ENCODE assay signal across 8 mouse cellular contexts in the genomic region with DNA sequence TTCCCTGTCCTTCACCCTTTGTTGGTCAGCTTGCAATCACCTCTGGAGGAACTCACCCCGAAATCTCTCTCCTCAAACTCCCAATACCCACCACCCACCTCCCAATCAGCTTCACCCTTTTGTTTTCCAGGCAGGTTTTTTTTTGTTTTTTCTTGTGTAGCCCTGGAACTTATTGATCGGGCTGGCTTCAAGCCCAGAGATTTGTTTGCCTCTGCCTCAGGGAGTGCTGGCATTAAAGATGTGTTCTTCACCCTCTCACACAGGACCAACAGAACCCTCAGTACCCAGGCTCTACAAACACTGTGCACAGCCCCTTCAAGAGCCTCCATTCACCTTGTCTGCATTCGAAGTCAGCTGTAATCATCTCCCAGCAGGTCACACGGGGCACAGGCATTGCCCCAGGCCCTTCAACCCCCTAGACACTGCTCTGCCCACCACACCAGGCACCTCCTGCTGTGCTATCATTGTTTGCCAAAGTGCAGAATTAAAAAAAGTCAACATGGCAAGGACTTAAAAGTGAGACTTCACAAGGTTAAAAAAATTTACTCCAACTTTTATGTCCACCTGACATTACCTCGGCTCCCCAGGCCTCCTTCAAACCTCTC. TPM values are rescaled to one million over a fixed set of nuclear protein-coding genes. Genes with fewer than 3 reads are reported as not detected.
DNase-seq lines count a peak whose midpoint lies in the region; ATAC-seq and TF ChIP-seq lines count a peak whose summit lies in the region.

No protein-coding gene starts in this region.

- peaks cover 56% of the 10 kb centered on the region for H3K36me3 ChIP-seq in lung, embryonic 14.5 days (ENCODE audit: insufficient read depth)
- peaks cover 44% of the 10 kb centered on the region for H3K36me3 ChIP-seq in embryonic facial prominence, embryonic 15.5 days
- peaks cover 1% of the 10 kb centered on the region; the same call in 1 of the 2 replicates for H3K36me3 ChIP-seq in intestine, embryonic 16.5 days (ENCODE audit: control insufficient read depth, insufficient read depth, low read length)
- H3K36me3 ChIP-seq in neural tube, embryonic 14.5 days (ENCODE audit: control insufficient read depth, insufficient read depth, low read length), result peaks cover 23% of the 10 kb centered on the region; the same call in 1 of the 2 replicates

- H3K4me3 ChIP-seq in lung, embryonic 14.5 days (ENCODE audit: low read depth, low read length), result peak overlapping the region; percentile 99
- H3K4me3 ChIP-seq in embryonic facial prominence, embryonic 15.5 days (replicated peaks), result peak overlapping the region; percentile 87
- peak overlapping the region; percentile 84 for H3K4me3 ChIP-seq in intestine, embryonic 16.5 days (ENCODE audit: low read length)
- H3K4me3 ChIP-seq in neural tube, embryonic 14.5 days (ENCODE audit: low read depth, low read length), result peak overlapping the region; percentile 96

- TF ChIP-seq CTCF in lung, embryonic 14.5 days (IDR thresholded peaks at IDR 0.05; ENCODE audit: low read depth), result no peak

- no peaks in the 10 kb centered on the region for H3K9me3 ChIP-seq in lung, embryonic 14.5 days (ENCODE audit: low read depth, low read length)
- H3K9me3 ChIP-seq in embryonic facial prominence, embryonic 15.5 days (replicated peaks), result no peaks in the 10 kb centered on the region
- H3K9me3 ChIP-seq in intestine, embryonic 16.5 days (ENCODE audit: control insufficient read depth, low read length), result no peaks in the 10 kb centered on the region
- H3K9me3 ChIP-seq in neural tube, embryonic 14.5 days (ENCODE audit: control insufficient read depth, low read length), result no peaks in the 10 kb centered on the region

- 35% methylated on average over 5 of the region's 5 CpGs for WGBS in lung, embryonic 14.5 days
- WGBS in embryonic facial prominence, embryonic 15.5 days, result 32% methylated on average over 5 of the region's 5 CpGs
- 38% methylated on average over 5 of the region's 5 CpGs for WGBS in intestine, embryonic 16.5 days
- WGBS in neural tube, embryonic 14.5 days, result 27% methylated on average over 5 of the region's 5 CpGs

- peak overlapping the region; percentile 100 for H3K4me2 ChIP-seq in lung, embryonic 14.5 days
- peak overlapping the region; percentile 85 for H3K4me2 ChIP-seq in embryonic facial prominence, embryonic 15.5 days (replicated peaks)
- H3K4me2 ChIP-seq in intestine, embryonic 16.5 days (ENCODE audit: low read depth, low read length), result peak overlapping the region; percentile 80
- peak overlapping the region; percentile 98 for H3K4me2 ChIP-seq in neural tube, embryonic 14.5 days (ENCODE audit: low read depth, low read length)

- H3K27me3 ChIP-seq in lung, embryonic 14.5 days (ENCODE audit: insufficient read depth, low read length), result no peaks in the 10 kb centered on the region
- H3K27me3 ChIP-seq in embryonic facial prominence, embryonic 15.5 days, result no peaks in the 10 kb centered on the region
- no peaks in the 10 kb centered on the region for H3K27me3 ChIP-seq in intestine, embryonic 16.5 days (replicated peaks; ENCODE audit: control insufficient read depth, insufficient read depth, low read length)
- no peaks in the 10 kb centered on the region for H3K27me3 ChIP-seq in neural tube, embryonic 14.5 days (ENCODE audit: control insufficient read depth, insufficient read depth, low read length)

- peaks cover 26% of the 10 kb centered on the region; the same call in 1 of the 2 replicates for H3K4me1 ChIP-seq in lung, embryonic 14.5 days (ENCODE audit: insufficient read depth)
- H3K4me1 ChIP-seq in embryonic facial prominence, embryonic 15.5 days, result peaks cover 66% of the 10 kb centered on the region
- H3K4me1 ChIP-seq in intestine, embryonic 16.5 days (ENCODE audit: control insufficient read depth, insufficient read depth, low read length), result peaks cover 51% of the 10 kb centered on the region
- peaks cover 44% of the 10 kb centered on the region for H3K4me1 ChIP-seq in neural tube, embryonic 14.5 days (ENCODE audit: control insufficient read depth, insufficient read depth, low read length)

- DNase-seq in lung, embryonic 14.5 days, result no peak
- DNase-seq in lung, postnatal 4 days, result no peak
- DNase-seq in adrenal gland, adult 18-20 months (ENCODE audit: low spot score in 2 of 2), result no peak
- DNase-seq in left cerebral cortex, postnatal 14 days (ENCODE audit: low spot score in 2 of 2), result no peak
- DNase-seq in cerebellum, postnatal 36 days, result no peak

- peak overlapping the region; percentile 99 for H3K9ac ChIP-seq in lung, embryonic 14.5 days
- H3K9ac ChIP-seq in embryonic facial prominence, embryonic 15.5 days, result peak overlapping the region; percentile 97
- peak overlapping the region; percentile 95 for H3K9ac ChIP-seq in intestine, embryonic 16.5 days (ENCODE audit: low read depth, low read length)
- peak overlapping the region; percentile 91 for H3K9ac ChIP-seq in neural tube, embryonic 14.5 days (replicated peaks; ENCODE audit: low read depth, low read length)

- no peak for ATAC-seq in lung, embryonic 14.5 days (ENCODE audit: insufficient read depth)
- ATAC-seq in embryonic facial prominence, embryonic 15.5 days (ENCODE audit: insufficient number of reproducible peaks, low FRiP score, low TSS enrichment, low read depth), result no peak
- ATAC-seq in intestine, embryonic 16.5 days, result no peak
- ATAC-seq in neural tube, embryonic 14.5 days (ENCODE audit: low read depth), result no peak

- H3K27ac ChIP-seq in lung, embryonic 14.5 days (ENCODE audit: low read depth), result peak overlapping the region; percentile 48; the same call in 1 of the 2 replicates
- H3K27ac ChIP-seq in embryonic facial prominence, embryonic 15.5 days (replicated peaks), result peak overlapping the region; percentile 97
- H3K27ac ChIP-seq in intestine, embryonic 16.5 days (ENCODE audit: low read length), result peak overlapping the region; percentile 85
- H3K27ac ChIP-seq in neural tube, embryonic 14.5 days (ENCODE audit: low read depth, low read length), result no peak overlapping the region; the same call in 1 of the 2 replicates

- intact Hi-C loops in left cerebral cortex, postnatal 14 days (cut with DNase I), result no loop called here

RNA-seq across cellular contexts. Expression of a gene that starts 1.5 kb away (rescaled TPM):
- 34.2 and 34.8 TPM in 2 replicates for polyA plus RNA-seq in lung, embryonic 14.5 days (2014; fragmentation: Nextera tagmentation; extraction: Ambion mirVana)
- polyA plus RNA-seq in embryonic facial prominence, embryonic 15.5 days (2015; fragmentation: Nextera tagmentation; extraction: Ambion mirVana), result 48.9 and 57.2 TPM in 2 replicates
- 46.3 and 48.1 TPM in 2 replicates for polyA plus RNA-seq in intestine, embryonic 16.5 days (2015; fragmentation: Nextera tagmentation; extraction: Ambion mirVana)
- polyA plus RNA-seq in neural tube, embryonic 14.5 days (2014; fragmentation: Nextera tagmentation; extraction: Ambion mirVana), result 57.9 and 59.9 TPM in 2 replicates
- 10 to 100 TPM; 51.1 to 53.5 TPM for total RNA-seq in adrenal gland, adult 18-20 months (2021)
- total RNA-seq in left cerebral cortex, postnatal 14 days (2021), result 10 to 100 TPM; 80.3 to 83.6 TPM

RNA-seq across cellular contexts. Expression of a gene that starts 1.7 kb away (rescaled TPM):
- polyA plus RNA-seq in lung, embryonic 14.5 days (2014; fragmentation: Nextera tagmentation; extraction: Ambion mirVana), result 2,038 and 2,085 TPM in 2 replicates
- polyA plus RNA-seq in embryonic facial prominence, embryonic 15.5 days (2015; fragmentation: Nextera tagmentation; extraction: Ambion mirVana), result 1,731 and 1,878 TPM in 2 replicates
- polyA plus RNA-seq in intestine, embryonic 16.5 days (2015; fragmentation: Nextera tagmentation; extraction: Ambion mirVana), result 1,753 and 1,902 TPM in 2 replicates
- polyA plus RNA-seq in neural tube, embryonic 14.5 days (2014; fragmentation: Nextera tagmentation; extraction: Ambion mirVana), result 825 and 874 TPM in 2 replicates
- 100 to 1,000 TPM; 672 to 676 TPM for total RNA-seq in adrenal gland, adult 18-20 months (2021)
- total RNA-seq in left cerebral cortex, postnatal 14 days (2021), result 100 to 1,000 TPM; 325 to 332 TPM

RNA-seq across cellular contexts. Expression of a gene that starts 2.8 kb away (rescaled TPM):
- polyA plus RNA-seq in lung, embryonic 14.5 days (2014; fragmentation: Nextera tagmentation; extraction: Ambion mirVana), result 2.3 and 2.6 TPM in 2 replicates
- 6.0 and 8.5 TPM in 2 replicates for polyA plus RNA-seq in embryonic facial prominence, embryonic 15.5 days (2015; fragmentation: Nextera tagmentation; extraction: Ambion mirVana)
- polyA plus RNA-seq in intestine, embryonic 16.5 days (2015; fragmentation: Nextera tagmentation; extraction: Ambion mirVana), result 12.6 and 15.5 TPM in 2 replicates
- polyA plus RNA-seq in neural tube, embryonic 14.5 days (2014; fragmentation: Nextera tagmentation; extraction: Ambion mirVana), result 6.2 and 8.9 TPM in 2 replicates
- 1 to 10 TPM; 3.9 to 5.0 TPM for total RNA-seq in adrenal gland, adult 18-20 months (2021)
- 1 to 10 TPM; 5.6 to 8.1 TPM for total RNA-seq in left cerebral cortex, postnatal 14 days (2021)

RNA-seq across cellular contexts. Expression of a gene that starts 13.6 kb away (rescaled TPM):
- polyA plus RNA-seq in lung, embryonic 14.5 days (2014; fragmentation: Nextera tagmentation; extraction: Ambion mirVana), result 29.5 and 37.2 TPM in 2 replicates
- 36.2 and 36.5 TPM in 2 replicates for polyA plus RNA-seq in embryonic facial prominence, embryonic 15.5 days (2015; fragmentation: Nextera tagmentation; extraction: Ambion mirVana)
- polyA plus RNA-seq in intestine, embryonic 16.5 days (2015; fragmentation: Nextera tagmentation; extraction: Ambion mirVana), result 24.3 and 26.1 TPM in 2 replicates
- polyA plus RNA-seq in neural tube, embryonic 14.5 days (2014; fragmentation: Nextera tagmentation; extraction: Ambion mirVana), result 18.9 TPM in 2 replicates
- 10 to 100 TPM; 29.2 to 35.7 TPM for total RNA-seq in adrenal gland, adult 18-20 months (2021)
- 10 to 100 TPM; 14.1 to 17.2 TPM for total RNA-seq in left cerebral cortex, postnatal 14 days (2021)

RNA-seq across cellular contexts. Expression of a gene that starts 13.9 kb away (rescaled TPM):
- 142 and 145 TPM in 2 replicates for polyA plus RNA-seq in lung, embryonic 14.5 days (2014; fragmentation: Nextera tagmentation; extraction: Ambion mirVana)
- 145 and 163 TPM in 2 replicates for polyA plus RNA-seq in embryonic facial prominence, embryonic 15.5 days (2015; fragmentation: Nextera tagmentation; extraction: Ambion mirVana)
- 150 and 167 TPM in 2 replicates for polyA plus RNA-seq in intestine, embryonic 16.5 days (2015; fragmentation: Nextera tagmentation; extraction: Ambion mirVana)
- polyA plus RNA-seq in neural tube, embryonic 14.5 days (2014; fragmentation: Nextera tagmentation; extraction: Ambion mirVana), result 168 TPM in 2 replicates
- total RNA-seq in adrenal gland, adult 18-20 months (2021), result 10 to 100 TPM; 79.6 to 90.7 TPM
- 10 to 100 TPM; 88.3 to 99.4 TPM for total RNA-seq in left cerebral cortex, postnatal 14 days (2021)
